Mouse (Mus musculus) brain, embryonic 14.5 days (tissue): ENCODE data around the gene Gm29735.

Experiments
- CTCF ChIP-seq: fragments of 200-500 bp; IDR thresholded peaks from 2 replicates; pipeline ENCODE4 v1.5.1; 2012; ENCODE audit warnings: inconsistent platforms, mild to moderate bottlenecking, moderate library complexity, borderline replicate concordance; ENCODE audit not compliant: insufficient read depth, insufficient read length; ENCODE audit errors: extremely low read depth
- POLR2A ChIP-seq: fragments of 200-500 bp; IDR thresholded peaks from 2 replicates; pipeline ENCODE4 v1.6.1; 2012; ENCODE audit warnings: mild to moderate bottlenecking, inconsistent platforms, borderline replicate concordance; ENCODE audit not compliant: poor library complexity, insufficient read depth, insufficient read length, severe bottlenecking; ENCODE audit errors: extremely low read depth

GRCm38 (mm10) chr7:142198748-142199147, 41.8 kb upstream of the Gm29735 start:
- TF ChIP-seq CTCF (no peak), POLR2A (no peak)
